Mouse (Mus musculus): ENCODE measurements around the gene Eif4a3.

Gene Eif4a3
- long read RNA-seq, experiment 1, transcript Eif4a3-201 (12 exons, 1,509 nt): major isoform, 206 of 223 reads
- long read RNA-seq, experiment 1, partial matches to known transcripts: 7 of 223 reads
- long read RNA-seq, experiment 1, other reads (novel, unspliced or antisense): 7 of 223 reads
- long read RNA-seq, experiment 2, transcript Eif4a3-201 (12 exons, 1,509 nt): major isoform, 281 of 302 reads
- long read RNA-seq, experiment 2, partial matches to known transcripts: 9 of 302 reads
- long read RNA-seq, experiment 2, other reads (novel, unspliced or antisense): 11 of 302 reads

GRCm38 (mm10) chr11:119299391-119300245, at the start of gene Eif4a3:
Gene Eif4a3, minus strand, starts transcription at chr11:119300089.
- intact Hi-C loops (cut with DNase I): no loop called here

DNA sequence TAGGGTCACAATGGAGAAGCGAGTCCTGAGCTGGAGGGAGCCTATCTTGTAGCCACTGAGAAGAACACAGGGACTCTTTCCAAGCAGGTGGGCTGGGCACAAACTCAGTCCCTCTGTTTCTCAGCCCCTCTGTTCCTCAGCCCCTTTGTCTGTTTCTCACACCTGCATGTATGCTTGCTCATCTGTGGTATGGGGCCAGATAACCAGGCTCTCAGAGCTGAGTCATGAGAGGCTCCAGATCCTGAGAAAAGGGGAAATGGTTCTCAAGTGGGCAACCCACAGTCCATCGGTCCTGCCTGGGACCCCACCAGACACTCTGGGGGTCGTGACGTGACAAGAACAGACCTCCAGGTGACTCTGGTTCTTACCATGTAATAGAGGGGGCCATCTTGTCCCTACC, 47.2 kb upstream of the Eif4a3 start:
- intact Hi-C loops (cut with DNase I): no loop called here

GRCm38 (mm10) chr11:119344865-119345264, 45.0 kb upstream of the Eif4a3 start:
- intact Hi-C loops (cut with DNase I): no loop called here

GRCm38 (mm10) chr11:119344178-119344577, 44.3 kb upstream of the Eif4a3 start:
- intact Hi-C loops (cut with DNase I): no loop called here

- intact Hi-C loops (cut with DNase I): loop anchor here (2.0 kb wide), 1 partner anchor 23 kb away; no protein-coding TSS in a partner anchor
Measured at GRCm38 (mm10) chr11:119339637-119340036, 39.7 kb upstream of the Eif4a3 start.

DNA sequence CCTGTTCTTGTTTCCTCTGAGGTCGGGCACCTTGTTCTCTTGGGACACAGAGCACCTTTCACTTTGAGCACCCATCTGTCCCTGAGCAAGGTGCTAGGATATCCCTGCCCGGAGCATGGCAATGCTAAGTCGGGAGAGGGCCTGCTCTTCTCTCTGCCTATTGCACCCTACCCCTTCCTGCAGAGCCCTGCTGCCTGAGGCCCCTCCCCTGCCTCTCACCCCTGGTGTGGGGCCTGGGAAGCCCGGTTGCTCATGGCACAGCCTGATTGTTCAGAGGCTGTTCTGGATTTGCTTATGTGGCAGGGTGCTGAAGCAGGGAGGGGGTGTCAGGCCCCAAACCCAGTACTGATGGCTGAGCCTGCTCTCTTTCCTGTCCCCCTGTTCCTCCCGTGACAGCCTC, 39.3 kb upstream of the Eif4a3 start:
- intact Hi-C loops (cut with DNase I): loop anchor here (2.0 kb wide), 1 partner anchor 24 kb away; no protein-coding TSS in a partner anchor

DNA sequence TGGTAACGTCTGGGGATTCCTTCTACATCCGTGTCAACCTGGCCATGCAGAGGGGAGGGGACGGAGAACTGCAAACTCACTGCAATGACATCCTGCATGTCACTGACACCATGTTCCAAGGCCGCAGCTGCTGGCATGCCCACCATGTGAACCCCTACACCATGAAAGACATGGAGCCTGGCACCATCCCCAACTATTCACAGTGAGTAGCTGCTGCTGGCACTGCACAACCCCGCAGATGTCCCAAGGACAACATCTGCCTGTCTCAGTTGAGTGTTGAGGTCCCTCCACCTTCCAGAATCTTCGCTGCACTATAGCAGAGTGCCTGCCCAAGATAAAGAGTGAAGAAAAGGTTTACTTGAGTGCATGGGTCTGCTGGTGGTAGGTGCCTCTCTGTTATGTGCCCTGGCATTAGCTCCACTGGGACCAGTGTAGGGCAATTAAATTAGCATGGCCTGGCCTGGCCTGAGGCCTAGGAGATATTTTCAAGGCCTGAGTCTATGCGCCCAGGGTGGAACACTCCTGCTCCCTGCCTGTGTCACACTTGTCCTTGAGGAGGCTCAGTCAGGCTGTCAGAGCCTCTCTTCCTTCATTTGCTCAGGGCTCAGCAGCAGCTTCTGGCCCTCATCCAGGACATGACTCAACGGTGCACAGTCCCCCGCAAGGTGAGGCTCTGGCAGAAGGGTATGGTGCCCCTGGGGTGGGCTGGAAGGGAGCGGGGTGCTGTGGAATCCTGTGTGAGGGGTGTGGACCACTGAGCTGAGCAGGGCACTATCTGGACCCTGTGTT, 38.6 kb upstream of the Eif4a3 start:
- intact Hi-C loops (cut with DNase I): loop anchor here (2.0 kb wide), 1 partner anchor 24 kb away; no protein-coding TSS in a partner anchor

- intact Hi-C loops (cut with DNase I): no loop called here
Measured at GRCm38 (mm10) chr11:119331970-119332369, 32.1 kb upstream of the Eif4a3 start.

- intact Hi-C loops (cut with DNase I): no loop called here
Measured at GRCm38 (mm10) chr11:119330592-119330991, 30.7 kb upstream of the Eif4a3 start.

DNA sequence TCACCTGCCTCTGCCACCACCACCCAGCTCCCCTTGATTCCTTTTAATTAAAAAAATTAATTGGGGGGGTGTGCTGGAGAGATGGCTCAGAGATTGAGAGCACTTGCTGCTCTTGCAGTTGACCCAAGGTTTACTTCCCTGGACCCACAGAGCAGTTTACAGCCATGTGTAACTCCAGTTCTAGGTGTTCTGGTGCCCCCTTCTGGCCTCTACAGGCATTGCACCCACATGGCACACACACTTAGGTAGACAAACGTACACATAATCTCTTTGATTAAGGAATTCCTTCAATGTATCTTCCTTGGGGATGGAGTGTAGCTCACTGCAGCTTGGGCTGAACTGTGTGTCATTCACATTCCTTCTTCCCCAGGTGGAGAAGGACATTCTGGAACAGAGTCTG, 25.2 kb upstream of the Eif4a3 start:
- intact Hi-C loops (cut with DNase I): no loop called here

- intact Hi-C loops (cut with DNase I): no loop called here
Measured at GRCm38 (mm10) chr11:119322521-119322920, 22.6 kb upstream of the Eif4a3 start.

DNA sequence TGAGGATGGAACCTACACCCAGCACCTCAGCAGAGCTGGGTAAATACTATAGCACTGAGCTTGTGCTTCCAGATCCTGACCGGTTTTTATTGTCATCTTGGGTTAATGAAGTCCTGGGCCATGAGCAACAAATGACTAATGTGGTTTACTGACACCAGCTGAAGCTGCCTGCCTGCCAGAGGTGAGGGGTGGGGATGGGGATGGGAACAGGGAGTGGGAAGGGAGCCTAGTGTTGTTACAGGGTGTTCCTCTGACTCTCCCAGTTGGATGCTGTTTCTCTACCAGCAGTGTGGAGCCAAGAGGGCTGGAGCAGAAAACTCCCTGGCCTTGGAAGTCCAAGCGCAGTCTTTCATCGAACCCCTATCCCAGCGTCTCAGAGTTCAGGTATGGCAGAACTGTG, 16.8 kb upstream of the Eif4a3 start:
- intact Hi-C loops (cut with DNase I): no loop called here

GRCm38 (mm10) chr11:119314252-119314936, 14.5 kb upstream of the Eif4a3 start:
- intact Hi-C loops (cut with DNase I): no loop called here

GRCm38 (mm10) chr11:119310621-119311020, 10.7 kb upstream of the Eif4a3 start:
- intact Hi-C loops (cut with DNase I): no loop called here

DNA sequence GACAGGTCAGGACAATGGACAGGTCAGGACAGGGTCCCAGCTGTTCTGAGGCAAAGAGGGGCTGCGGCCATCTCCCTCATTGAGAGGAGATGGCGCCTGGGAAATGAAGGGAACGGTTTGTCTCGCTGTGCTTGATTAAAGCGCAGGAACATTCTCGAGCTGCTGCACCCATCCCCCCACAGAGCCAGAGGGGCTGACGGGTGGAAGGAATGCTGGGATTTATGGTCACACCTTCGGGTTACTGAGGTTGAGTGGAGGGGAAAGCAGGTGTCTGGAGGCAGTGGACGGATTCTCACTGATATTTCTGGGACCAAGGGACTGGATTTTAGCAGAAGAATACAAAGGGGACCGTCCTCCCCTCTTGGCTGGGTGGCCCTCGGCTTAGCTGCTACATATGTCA, 8.0 kb upstream of the Eif4a3 start:
- intact Hi-C loops (cut with DNase I): loop anchor here (5.0 kb wide), 1 partner anchor 54 kb away; no protein-coding TSS in a partner anchor

GRCm38 (mm10) chr11:119307658-119307867, 7.7 kb upstream of the Eif4a3 start, which contains the start of gene Card14:
Gene Card14, plus strand, starts transcription at chr11:119307768.
- intact Hi-C loops (cut with DNase I): loop anchor here (5.0 kb wide), 1 partner anchor 55 kb away; no protein-coding TSS in a partner anchor

- intact Hi-C loops (cut with DNase I): loop anchor here (5.0 kb wide), 1 partner anchor 55 kb away; no protein-coding TSS in a partner anchor
Measured at GRCm38 (mm10) chr11:119306762-119307657, 7.1 kb upstream of the Eif4a3 start.

DNA sequence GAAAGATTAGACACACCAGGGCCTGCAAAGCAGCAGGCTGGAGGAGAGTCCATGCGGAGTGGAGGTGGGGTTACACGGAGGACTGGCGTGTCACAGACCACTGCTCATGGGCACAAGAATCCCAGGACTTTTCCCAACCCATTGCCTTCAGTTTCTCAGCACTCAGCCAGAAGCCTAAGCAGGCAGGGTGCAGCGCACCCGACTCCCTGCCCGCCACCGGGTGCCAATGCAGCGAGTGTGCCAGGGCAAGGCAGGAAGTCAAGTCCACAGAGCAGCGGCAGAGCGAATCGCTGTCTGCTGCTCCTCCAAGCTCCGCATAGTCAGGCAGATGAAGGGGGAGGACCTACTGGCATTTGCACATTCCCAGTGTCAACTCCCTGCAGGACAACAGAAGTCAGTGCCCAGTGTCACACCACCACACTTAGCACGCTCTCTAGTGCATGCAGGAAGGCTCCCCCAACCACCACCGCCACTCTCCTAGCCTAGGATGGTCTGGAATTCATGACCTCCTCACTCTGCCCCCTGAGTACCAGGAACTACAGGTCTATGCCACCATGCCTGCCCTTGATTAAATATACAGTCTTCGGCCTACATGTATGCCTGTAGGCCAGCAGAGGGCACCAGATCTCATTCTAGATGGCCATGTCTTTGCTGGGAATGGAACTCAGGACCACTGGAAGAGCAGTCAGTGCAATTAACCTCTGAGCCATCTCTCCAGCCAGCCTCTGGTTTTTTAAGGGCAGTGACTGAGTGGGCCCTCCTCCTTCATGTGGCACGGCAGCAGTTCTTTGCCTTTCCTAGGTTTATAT, 5.2 kb upstream of the Eif4a3 start:
- intact Hi-C loops (cut with DNase I): loop anchor here (5.0 kb wide), 1 partner anchor 57 kb away; no protein-coding TSS in a partner anchor

DNA sequence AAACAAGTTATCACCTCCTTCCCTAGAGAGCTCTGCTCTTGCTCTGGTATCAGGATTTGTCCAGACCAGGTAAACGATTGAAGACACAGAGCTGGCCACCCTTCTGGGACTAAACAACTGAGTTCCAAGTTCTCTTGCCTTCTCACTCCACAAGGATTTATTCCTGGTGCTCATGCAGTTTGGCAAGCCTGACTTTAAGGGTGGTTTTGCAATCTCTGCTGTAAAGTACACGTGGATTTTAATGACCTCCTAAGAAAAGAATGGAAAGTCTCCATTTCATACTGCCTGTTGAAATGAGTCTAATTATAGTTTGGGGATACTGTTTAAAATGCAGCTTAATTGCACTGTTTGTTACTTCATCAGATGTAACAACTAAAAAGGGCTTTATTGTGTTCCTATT, 1.1 kb upstream of the Eif4a3 start:
- intact Hi-C loops (cut with DNase I): no loop called here
